ENCODE assay signal across 36 mouse cellular contexts in the genomic region with DNA sequence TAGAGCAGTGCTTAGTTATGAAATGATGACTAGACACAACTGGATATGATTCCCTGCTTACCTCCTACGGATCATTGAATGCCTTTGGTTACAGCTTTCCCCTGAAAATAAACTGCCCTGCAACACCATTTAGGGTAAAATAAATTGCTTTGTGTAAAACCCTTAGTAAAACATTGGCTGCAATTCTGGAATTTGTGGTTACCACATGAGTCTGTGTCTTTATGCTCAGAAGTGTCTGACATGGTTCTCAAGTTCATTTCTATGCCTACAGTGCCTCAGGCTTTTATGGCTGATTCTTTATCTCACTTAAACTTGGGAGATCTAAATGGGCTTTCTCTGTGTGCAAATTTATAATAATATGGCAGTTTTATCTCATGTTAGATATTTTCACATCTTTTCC. TPM values are rescaled to one million over a fixed set of nuclear protein-coding genes. Genes with fewer than 3 reads are reported as not detected.
"Had no signal": no experiment of that assay in that cellular context is flagged by ENCODE, and none has a peak within 500 bp of the region (broad histone marks: within the 10 kb centered on the region; RNA-seq: fewer than 3 reads in every experiment).

No protein-coding gene starts in this region.

- H3K27ac ChIP-seq: gastrocnemius, adult 2 months; heart, embryonic 10.5 days; hindbrain, embryonic 15.5 days; hindbrain, postnatal 0 days; kidney, embryonic 15.5 days; kidney, postnatal 0 days; layer of hippocampus, adult 2 months; left cerebral cortex, adult 2 months; limb, embryonic 13.5 days; limb, embryonic 15.5 days; liver, embryonic 12.5 days; liver, embryonic 14.5 days had no signal

- H3K9ac ChIP-seq: heart, embryonic 12.5 days; hindbrain, embryonic 15.5 days; kidney, embryonic 15.5 days; limb, embryonic 13.5 days; limb, embryonic 15.5 days; liver, embryonic 12.5 days; liver, embryonic 14.5 days had no signal

- H3K27me3 ChIP-seq: heart, embryonic 12.5 days; hindbrain, embryonic 15.5 days; kidney, embryonic 15.5 days; limb, embryonic 13.5 days; limb, embryonic 15.5 days; liver, embryonic 12.5 days had no signal

- H3K36me3 ChIP-seq: heart, embryonic 10.5 days; heart, embryonic 12.5 days; hindbrain, embryonic 15.5 days; kidney, embryonic 15.5 days; limb, embryonic 13.5 days; limb, embryonic 15.5 days; liver, embryonic 12.5 days had no signal

- DNase-seq: gastrocnemius, adult 2 months; gastrocnemius, postnatal 10 days; gastrocnemius, postnatal 25 days; heart, adult 18-20 months; heart, postnatal 10 days; heart, postnatal 36 days; kidney, adult 11 months; kidney, adult 2 months; kidney, adult 9 months; kidney, postnatal 14 days; kidney, postnatal 4 days; lung, adult 18-20 months had no signal

- H3K4me2 ChIP-seq: heart, embryonic 12.5 days; hindbrain, embryonic 15.5 days; kidney, embryonic 15.5 days; limb, embryonic 13.5 days; limb, embryonic 15.5 days; liver, embryonic 12.5 days had no signal

- H3K4me1 ChIP-seq: heart, embryonic 10.5 days; heart, embryonic 12.5 days; hindbrain, embryonic 15.5 days; kidney, embryonic 15.5 days; limb, embryonic 13.5 days; limb, embryonic 15.5 days; liver, embryonic 12.5 days had no signal

- ATAC-seq: hindbrain, postnatal 0 days; intestine, embryonic 16.5 days; liver, embryonic 12.5 days had no signal

- H3K9me3 ChIP-seq: heart, embryonic 10.5 days; heart, embryonic 12.5 days; hindbrain, embryonic 15.5 days; kidney, embryonic 15.5 days; limb, embryonic 13.5 days; limb, embryonic 15.5 days; liver, embryonic 12.5 days had no signal

- H3K4me3 ChIP-seq: gastrocnemius, adult 2 months; heart, embryonic 10.5 days; heart, embryonic 12.5 days; hindbrain, embryonic 15.5 days; kidney, embryonic 15.5 days; layer of hippocampus, adult 2 months; left cerebral cortex, adult 2 months; limb, embryonic 13.5 days; limb, embryonic 15.5 days; liver, embryonic 12.5 days had no signal

RNA-seq across cellular contexts. Expression of a gene that starts 26.1 kb away (rescaled TPM):
- total RNA-seq: gastrocnemius, adult 2 months; gastrocnemius, postnatal 10 days; gastrocnemius, postnatal 25 days; gastrocnemius, postnatal 4 days; granulocyte monocyte progenitor cell, adult 5-6 weeks; heart, adult 18-20 months; heart, adult 8-10 months; heart, postnatal 10 days; heart, postnatal 36 days; hematopoietic stem cell, adult 5-6 weeks; liver, adult 2 months had no signal
- polyA plus RNA-seq: heart, embryonic 10.5 days; heart, embryonic 12.5 days; heart, embryonic 14.5 days; heart, embryonic 16.5 days; hindbrain, embryonic 11.5 days; intestine, embryonic 14.5 days; intestine, embryonic 16.5 days; limb, embryonic 11.5 days; limb, embryonic 13.5 days; limb, embryonic 15.5 days; liver, adult 2 months; liver, embryonic 12.5 days; liver, embryonic 16.5 days had no signal
